Mouse (Mus musculus) spleen, adult 2 months (tissue): ENCODE measurements at regions not wholly inside any gene's neighbourhood (a gene's known extent, or its start where the extent isn't known, plus 50 kb on each side); places are given as distances from the start of the nearest gene placed in this dataset.

Experiments
- CTCF ChIP-seq: fragments of 200-500 bp; IDR thresholded peaks from 2 replicates; pipeline ENCODE4 v1.5.1; 2011; ENCODE audit warnings: mild to moderate bottlenecking, inconsistent platforms; ENCODE audit not compliant: insufficient read depth, insufficient read length, insufficient replicate concordance; ENCODE audit errors: extremely low read depth
- POLR2A ChIP-seq: fragments of 200-500 bp; IDR thresholded peaks from 2 replicates; pipeline ENCODE4 v1.6.1; 2011; ENCODE audit warnings: low read depth, low read length, inconsistent platforms

DNA sequence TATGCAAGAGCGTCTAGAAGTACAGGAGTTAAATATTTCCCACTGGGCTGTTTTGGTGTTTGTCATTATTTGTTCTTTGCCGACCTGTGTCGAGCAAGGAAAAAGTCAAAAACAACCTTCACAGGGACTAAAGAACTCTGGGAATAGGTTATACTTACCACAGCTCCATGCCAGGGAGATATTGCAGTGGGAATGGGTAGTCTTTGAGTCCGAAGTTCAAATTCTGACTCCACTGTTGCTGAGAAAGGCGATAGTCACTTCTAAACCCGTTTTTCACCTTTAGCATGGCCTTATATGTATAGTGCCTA, 116.8 kb upstream of the Maf start:
- TF ChIP-seq CTCF: no peak
- TF ChIP-seq POLR2A: no peak
